Mouse (Mus musculus) small intestine, adult 2 months (tissue): ENCODE results near the gene Gata1. TPM values are rescaled to one million over a fixed set of nuclear protein-coding genes. Genes with fewer than 3 reads are reported as not detected.
"Not testable (repeated sequence)": the region's sequence is repeated elsewhere in the genome, so short reads cannot be mapped to it uniquely, and the experiment has no call there.

Source experiments
- H3K27ac ChIP-seq: fragments of 200-500 bp; 2 replicates; pipeline ENCODE4 v1.5.1; 2012; ENCODE audit warnings: low read depth, low read length, control low read depth, inconsistent platforms; ENCODE audit not compliant: insufficient read depth
- H3K27me3 ChIP-seq: fragments of 200-500 bp; 2 replicates; pipeline ENCODE4 v1.6.1; 2012; ENCODE audit warnings: mild to moderate bottlenecking, moderate library complexity, low read length, inconsistent platforms; ENCODE audit not compliant: control insufficient read depth, insufficient read depth
- H3K36me3 ChIP-seq: fragments of 200-500 bp; 2 replicates; pipeline ENCODE4 v1.6.1; 2012; ENCODE audit warnings: mild to moderate bottlenecking, low read length, control low read depth, inconsistent platforms; ENCODE audit not compliant: control insufficient read depth, insufficient read depth
- H3K4me1 ChIP-seq: fragments of 200-500 bp; 2 replicates; pipeline ENCODE4 v1.6.1; 2012; ENCODE audit warnings: low read length, inconsistent platforms, mixed read lengths; ENCODE audit not compliant: control insufficient read depth, insufficient read depth, insufficient read length
- H3K4me3 ChIP-seq: fragments of 200-500 bp; 2 replicates; pipeline ENCODE4 v1.5.1; 2012; ENCODE audit warnings: low read depth, mild to moderate bottlenecking, control low read depth, inconsistent platforms, low read length, moderate library complexity
- CTCF ChIP-seq: fragments of 200-500 bp; IDR thresholded peaks from 2 replicates; pipeline ENCODE4 v1.5.1; 2012; ENCODE audit warnings: low read depth, mild to moderate bottlenecking, control low read depth, inconsistent platforms, low read length, moderate library complexity, mixed read lengths; ENCODE audit not compliant: insufficient replicate concordance, insufficient read length; ENCODE audit errors: extremely low read depth
- POLR2A ChIP-seq: fragments of 200-500 bp; IDR thresholded peaks from 2 replicates; pipeline ENCODE4 v1.6.1; 2012; ENCODE audit warnings: low read depth, mild to moderate bottlenecking, control low read depth, inconsistent platforms, low read length, moderate library complexity
- WGBS: fragments of 180-500 bp; shearing (Covaris S2); methylation state at CpG from one replicate; pipeline ENCODE4 v1.1.7; 2018; 5-methylcytosine and 5-hydroxymethylcytosine counted together
- polyA plus RNA-seq: library from polyadenylated mRNA; depleted of rRNA; stranded (reverse); fragments of >200 nt; gene quantifications from 2 replicates; pipeline ENCODE4 v1.2.3, GENCODE M21; 2012; rRNA removed

Gene Gata1
- polyA plus RNA-seq: 0.25 and 0.47 TPM in 2 replicates

- WGBS: 91% methylated on average over 11 of the region's 11 CpGs
- TF ChIP-seq POLR2A (no peak), CTCF (no peak)
Observed at GRCm38 (mm10) chrX:7977892-7978291, at the start of gene Gata1. Gene Gata1, minus strand, starts transcription at chrX:7978071.

DNA sequence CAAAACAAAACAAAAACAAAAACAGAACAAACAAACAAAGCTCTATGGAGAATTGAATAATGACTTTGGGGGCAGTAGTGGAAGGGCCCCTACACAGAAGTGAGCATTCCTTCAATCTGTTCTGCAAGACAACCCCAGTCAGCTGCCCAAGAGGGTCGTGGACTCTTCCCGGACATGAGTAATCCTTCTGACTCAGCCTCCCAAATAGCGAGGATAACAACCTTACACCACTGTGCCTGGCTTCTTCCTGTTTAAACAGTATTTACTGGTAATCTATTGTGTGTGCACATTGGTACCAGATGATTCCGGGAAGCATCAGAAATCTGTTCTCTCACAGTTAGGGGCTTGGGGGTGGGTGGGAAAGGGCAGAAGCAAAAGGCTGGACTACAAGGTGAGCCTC lies 48.9 kb upstream of the Gata1 start:
- TF ChIP-seq POLR2A: no peak
- TF ChIP-seq CTCF: no peak
- Histone ChIP-seq H3K4me3 (no peak overlapping the region), H3K36me3 (no peaks in the 10 kb centered on the region), H3K4me1 (no peaks in the 10 kb centered on the region; the same call in 1 of the 2 replicates), H3K27ac (no peak overlapping the region), H3K27me3 (no peaks in the 10 kb centered on the region)
- 33% methylated on average over 4 of the region's 4 CpGs for WGBS

More at GRCm38 (mm10) chrX:7977892-7978291, at the start of gene Gata1:
- H3K27ac ChIP-seq: no peak within 1 kb of the TSS
- H3K36me3 ChIP-seq: no peaks in the 10 kb centered on the region
- H3K4me3 ChIP-seq: no peak within 1 kb of the TSS
- no peaks in the 10 kb centered on the region for H3K27me3 ChIP-seq
- H3K4me1 ChIP-seq: no peaks in the 10 kb centered on the region

DNA sequence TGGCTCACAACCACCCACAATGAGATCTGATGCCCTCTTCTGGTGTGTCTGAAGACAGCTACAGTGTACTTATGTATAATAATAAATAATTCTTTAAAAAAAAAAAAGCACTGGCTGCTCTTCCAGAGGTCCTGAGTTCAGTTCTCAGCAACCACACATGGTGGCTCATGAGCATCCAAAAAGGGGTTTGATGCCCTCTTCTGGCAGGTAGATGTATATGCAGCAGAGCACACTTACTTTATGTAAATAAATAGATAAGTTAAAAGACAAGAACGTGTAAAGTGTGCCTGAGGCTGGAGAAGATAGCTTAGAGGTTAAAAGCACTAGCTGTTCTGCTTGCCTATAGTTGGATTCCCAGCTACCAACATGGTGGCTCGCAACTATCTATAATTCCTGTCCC lies 46.9 kb upstream of the Gata1 start:
- no peak for TF ChIP-seq POLR2A
- TF ChIP-seq CTCF: no peak
- 58% methylated on average over 2 of the region's 2 CpGs for WGBS
- H3K27ac ChIP-seq: no peak overlapping the region
- H3K4me3 ChIP-seq: no peak overlapping the region
- H3K27me3 ChIP-seq: no peaks in the 10 kb centered on the region
- no peaks in the 10 kb centered on the region for H3K36me3 ChIP-seq
- peaks cover 6% of the 10 kb centered on the region; the same call in 1 of the 2 replicates for H3K4me1 ChIP-seq

DNA sequence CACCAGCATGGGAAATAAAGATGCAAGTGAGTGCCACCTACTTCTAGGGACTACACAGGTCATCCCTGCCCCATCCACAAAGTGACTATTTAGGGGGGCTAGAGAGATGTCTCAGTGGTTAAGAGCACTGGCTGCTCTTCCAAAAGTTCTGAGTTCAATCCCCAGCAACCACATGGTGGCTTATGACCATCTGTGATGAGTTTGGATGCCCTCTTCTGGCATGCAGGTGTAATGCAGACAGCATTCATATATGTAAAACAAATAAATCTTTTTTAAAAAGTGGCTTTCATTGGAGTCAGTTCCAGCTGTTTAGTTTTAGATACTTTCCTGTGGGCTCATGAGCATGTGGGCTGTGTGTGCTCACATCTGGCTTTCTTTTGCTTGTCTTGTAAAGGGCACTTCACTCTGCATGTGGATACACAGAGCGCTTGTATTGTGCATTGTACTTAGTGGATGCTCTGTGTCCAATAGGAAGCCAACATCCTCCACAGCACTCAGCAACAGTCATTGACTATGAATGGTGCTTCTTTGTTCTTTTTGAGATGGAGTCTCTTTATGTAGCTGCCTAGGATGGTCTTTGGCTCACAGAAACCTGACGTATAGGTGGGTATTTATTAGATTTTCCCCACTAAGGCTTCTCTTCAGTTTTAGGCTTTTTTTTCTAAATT lies 42.4 kb upstream of the Gata1 start:
- Histone ChIP-seq H3K27ac (no peak overlapping the region), H3K27me3 (no peaks in the 10 kb centered on the region), H3K36me3 (no peaks in the 10 kb centered on the region), H3K4me3 (no peak overlapping the region), H3K4me1 (peaks cover 10% of the 10 kb centered on the region; the same call in 1 of the 2 replicates)
- TF ChIP-seq POLR2A (no peak), CTCF (no peak)
- 88% methylated on average over 2 of the region's 2 CpGs for WGBS

DNA sequence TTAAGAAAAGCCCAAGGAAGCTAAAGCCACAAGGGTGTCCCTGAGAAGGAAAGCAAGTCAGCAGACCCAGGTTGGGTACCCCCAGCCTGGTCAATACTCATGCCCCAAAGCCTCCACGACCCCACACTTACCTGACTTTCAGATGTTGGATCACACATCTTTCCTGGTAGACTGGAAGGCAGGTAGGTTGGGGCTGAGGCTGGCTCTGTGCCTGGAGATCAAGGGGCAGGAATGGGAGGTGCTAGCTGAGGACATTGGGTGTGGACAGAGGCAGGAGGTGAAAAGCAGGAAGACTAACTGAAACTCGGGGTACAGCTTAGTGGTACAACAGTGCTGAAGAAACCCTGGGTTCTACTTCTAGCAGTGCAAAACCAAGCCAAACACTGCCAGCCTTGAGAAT lies 40.4 kb upstream of the Gata1 start, which contains the start of gene Glod5:
Gene Glod5, minus strand, starts transcription at position 207 of the 400 bp plus-strand sequence.
- Histone ChIP-seq H3K4me3 (peak within 1 kb of the TSS; percentile 70), H3K27ac (peak within 1 kb of the TSS; percentile 92), H3K4me1 (peaks cover 10% of the 10 kb centered on the region; the same call in 1 of the 2 replicates), H3K36me3 (peaks cover 9% of the 10 kb centered on the region; the same call in 1 of the 2 replicates), H3K27me3 (no peaks in the 10 kb centered on the region)
- WGBS: 23% methylated on average over 2 of the region's 2 CpGs
- TF ChIP-seq POLR2A: peak; percentile 47; the same call in 1 of the 2 replicates
- no peak for TF ChIP-seq CTCF

- TF ChIP-seq POLR2A: no peak
- peak; percentile 64; the same call in 1 of the 2 replicates for TF ChIP-seq CTCF
- no peaks in the 10 kb centered on the region for H3K27me3 ChIP-seq
- peaks cover 10% of the 10 kb centered on the region; the same call in 1 of the 2 replicates for H3K4me1 ChIP-seq
- H3K27ac ChIP-seq: no peak overlapping the region
- WGBS: 5% methylated on average over 5 of the region's 5 CpGs
- peak overlapping the region; percentile 50; the same call in 1 of the 2 replicates for H3K4me3 ChIP-seq
- peaks cover 9% of the 10 kb centered on the region; the same call in 1 of the 2 replicates for H3K36me3 ChIP-seq
Observed at GRCm38 (mm10) chrX:8017142-8017541, 39.3 kb upstream of the Gata1 start.

- H3K27me3 ChIP-seq, H3K4me1 ChIP-seq, H3K27ac ChIP-seq: not testable (repeated sequence)
- peaks cover 10% of the 10 kb centered on the region; the same call in 1 of the 2 replicates for H3K36me3 ChIP-seq
- 21% methylated on average over 7 of the region's 7 CpGs for WGBS
- peak overlapping the region; percentile 50 for H3K4me3 ChIP-seq
Observed at GRCm38 (mm10) chrX:8015675-8016074, 37.8 kb upstream of the Gata1 start.
